Mouse (Mus musculus) left cerebral cortex, adult 6 months (tissue): ENCODE data around the gene Sh3bp2. TPM values are rescaled to one million over a fixed set of nuclear protein-coding genes. Genes with fewer than 3 reads are reported as not detected.

Experiments
- long read RNA-seq, 2 experiments: library from polyadenylated mRNA; unstranded; transcript quantifications; one replicate each; pipeline ENCODE4 v2.0.0; 2019 to 2020
- polyA plus RNA-seq: library from polyadenylated mRNA; unstranded; fragments of <200 nt; fragmentation: Nextera tagmentation; gene quantifications from 2 replicates; pipeline ENCODE4 v1.2.3, GENCODE M21; 2021

Gene Sh3bp2
- 0.58 and 1.3 TPM in 2 replicates for polyA plus RNA-seq
- long read RNA-seq, experiment 1, partial matches to known transcripts: 1 of 3 reads
- long read RNA-seq, experiment 1, other reads (novel, unspliced or antisense): 0 of 3 reads
- long read RNA-seq, experiment 2, partial matches to known transcripts: 0 of 1 reads
- long read RNA-seq, experiment 2, other reads (novel, unspliced or antisense): 0 of 1 reads

DNA sequence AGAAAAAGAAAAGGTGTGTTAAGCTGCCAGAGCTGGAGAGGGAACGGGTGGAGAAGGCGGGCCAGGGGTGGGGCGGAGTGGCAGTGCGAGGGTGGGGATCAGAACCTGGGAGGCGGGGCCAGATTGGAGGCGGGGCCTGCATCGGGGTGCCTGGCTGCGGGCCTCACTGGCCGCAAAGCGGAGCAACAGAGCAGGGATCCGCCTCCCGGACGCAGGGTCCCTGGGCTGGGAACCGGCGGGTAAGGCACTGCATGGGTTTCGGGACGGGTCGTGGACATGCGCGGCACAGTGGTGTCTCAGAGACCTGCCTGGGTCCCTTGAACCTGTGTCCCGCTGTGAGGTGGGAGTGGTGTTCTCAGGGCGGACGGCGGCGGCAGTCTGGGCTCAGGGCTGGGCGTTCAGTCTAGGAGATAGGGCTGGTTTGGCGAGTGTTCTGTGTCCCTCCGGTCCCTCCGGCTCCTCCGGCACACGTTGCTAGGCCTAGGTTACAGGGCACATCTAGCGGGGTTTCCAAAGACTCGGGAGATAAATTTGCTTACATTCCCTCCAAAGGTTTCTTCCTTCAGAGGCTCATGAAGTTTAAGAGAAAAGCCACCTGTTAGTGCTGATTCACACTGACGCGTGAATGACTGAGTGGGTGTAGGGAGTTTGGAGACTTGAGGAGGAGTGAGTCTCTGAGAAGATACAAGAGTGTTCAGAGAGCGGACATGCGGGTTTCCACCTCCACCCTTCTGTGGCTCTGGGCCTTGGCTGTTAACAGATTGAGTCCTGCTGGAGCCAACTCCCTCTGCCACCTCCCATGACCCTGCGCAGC lies at the start of gene Sh3bp2:
Sh3bp2 (plus strand) TSS at position 176 of the 814 bp plus-strand sequence.

DNA sequence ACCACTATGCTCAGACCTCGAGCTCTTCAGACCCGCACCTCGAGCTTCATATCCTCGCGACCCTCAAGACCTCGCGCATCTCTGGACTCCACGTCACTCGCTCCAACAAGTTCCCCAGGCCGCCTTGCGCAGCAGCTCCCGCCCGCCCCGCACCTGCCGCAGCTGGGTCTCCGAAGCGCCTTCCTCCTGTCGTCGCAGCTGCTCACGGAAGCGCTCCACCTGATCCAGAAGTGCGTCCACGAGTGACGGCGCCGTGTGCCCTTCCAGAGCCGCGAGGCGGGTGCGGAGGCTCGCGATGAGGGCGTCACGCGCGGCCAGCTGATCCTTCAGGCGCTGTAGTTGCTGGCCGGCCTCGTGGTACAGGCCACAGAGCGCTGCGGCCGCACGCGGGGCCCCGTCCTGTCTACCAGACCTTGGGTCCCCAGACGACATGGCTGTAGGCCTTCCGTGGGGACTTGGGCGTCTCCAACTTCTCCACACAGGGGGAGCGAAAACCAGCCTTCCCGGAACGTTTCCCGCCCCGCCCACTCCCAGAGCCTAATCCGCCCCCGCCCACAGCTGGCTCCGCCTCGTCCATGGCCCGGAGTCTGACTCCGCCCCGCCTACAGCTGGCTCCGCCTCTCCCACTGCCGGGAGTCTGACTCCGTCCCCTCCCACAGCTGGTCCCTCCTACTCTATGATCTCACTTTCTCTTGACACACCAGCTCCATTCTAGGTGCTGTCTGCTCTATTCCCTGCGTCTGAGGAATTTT lies 12.0 kb upstream of the Sh3bp2 start, which contains the start of gene Tnip2:
Tnip2 (minus strand) TSS at position 526 of the 752 bp plus-strand sequence.

DNA sequence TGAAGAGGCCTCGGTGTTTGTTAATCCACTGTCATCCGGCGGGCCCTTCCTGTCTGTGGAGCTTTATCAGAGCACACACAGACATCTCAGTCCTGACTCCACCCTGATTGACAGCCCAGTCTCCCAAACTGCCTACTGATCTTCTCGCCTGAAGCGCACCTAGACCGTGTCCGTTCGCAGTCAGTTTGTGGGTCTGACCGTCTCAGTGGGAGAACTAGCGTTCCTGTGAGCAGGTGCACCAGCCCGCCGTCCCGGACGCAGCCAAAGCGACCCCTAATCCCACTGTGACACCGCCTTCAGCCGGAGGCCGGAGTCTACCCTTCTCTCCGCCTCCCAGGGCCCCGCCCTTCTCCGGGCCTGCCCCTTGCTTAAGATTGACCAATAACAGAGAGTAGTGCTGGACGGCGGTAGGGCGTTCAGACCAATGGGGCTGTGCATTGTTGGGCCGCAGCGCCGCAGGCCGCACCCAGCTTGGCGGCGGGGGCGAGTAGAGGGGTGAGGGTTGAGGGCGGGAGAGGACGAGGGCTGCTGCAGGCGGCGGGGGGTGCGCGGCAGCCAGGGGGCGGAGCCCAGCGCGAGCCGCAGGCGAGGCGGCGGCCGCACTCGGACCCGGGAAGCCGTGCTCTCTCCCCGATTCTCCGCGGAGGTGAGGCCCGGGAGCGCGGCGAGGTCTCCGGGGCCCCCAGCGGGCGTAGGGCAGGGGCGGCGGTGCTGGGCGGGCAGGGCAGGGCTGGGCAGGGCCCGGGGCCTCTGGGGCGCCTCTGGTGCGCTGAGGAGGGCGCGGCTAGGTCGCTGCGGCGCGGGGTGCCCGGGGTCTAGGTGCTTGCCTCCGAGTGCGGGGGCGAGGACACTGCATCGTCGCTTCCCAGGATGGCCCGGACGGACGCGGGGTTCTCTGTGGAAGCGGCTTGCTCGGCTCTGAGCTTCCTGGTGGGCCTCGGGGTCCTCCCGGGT lies 47.9 kb downstream of the Sh3bp2 start, which contains the start of gene Add1:
Add1 (plus strand) TSS at position 397 of the 954 bp plus-strand sequence.

Other genes with a start within 250 kb of the Sh3bp2 start
- 10.6 and 19.8 TPM in 2 replicates for gene Zfyve28, start 237.4 kb upstream of the Sh3bp2 start, polyA plus RNA-seq
- gene Cfap99, start 237.2 kb upstream of the Sh3bp2 start, polyA plus RNA-seq: 0.27 and 0.28 TPM in 2 replicates
- gene Rnf4, start 189.5 kb upstream of the Sh3bp2 start, polyA plus RNA-seq: 57.0 and 68.2 TPM in 2 replicates
- 3.9 and 6.3 TPM in 2 replicates for gene Fam193a, start 155.9 kb upstream of the Sh3bp2 start, polyA plus RNA-seq
- gene Tnip2, start 11.8 kb upstream of the Sh3bp2 start, polyA plus RNA-seq: 5.8 and 7.6 TPM in 2 replicates
- 91.9 and 163 TPM in 2 replicates for gene Add1, start 47.8 kb downstream of the Sh3bp2 start, polyA plus RNA-seq
- gene Mfsd10, start 111.4 kb downstream of the Sh3bp2 start, polyA plus RNA-seq: 16.5 and 17.6 TPM in 2 replicates
- gene Nop14, start 134.3 kb downstream of the Sh3bp2 start, polyA plus RNA-seq: 12.0 and 13.1 TPM in 2 replicates
- 0.74 and 1.6 TPM in 2 replicates for gene Grk4, start 134.5 kb downstream of the Sh3bp2 start, polyA plus RNA-seq
- 6.9 and 8.0 TPM in 2 replicates for gene Htt, start 235.9 kb downstream of the Sh3bp2 start, polyA plus RNA-seq